Mouse (Mus musculus): ENCODE results near the gene Tmem42. TPM values are rescaled to one million over a fixed set of nuclear protein-coding genes. Genes with fewer than 3 reads are reported as not detected.

Gene Tmem42
- 2.2 and 3.2 TPM in 2 replicates for polyA plus RNA-seq (2011; ENCODE audit: insufficient read depth, insufficient read length, low read depth, missing spikeins)

DNA sequence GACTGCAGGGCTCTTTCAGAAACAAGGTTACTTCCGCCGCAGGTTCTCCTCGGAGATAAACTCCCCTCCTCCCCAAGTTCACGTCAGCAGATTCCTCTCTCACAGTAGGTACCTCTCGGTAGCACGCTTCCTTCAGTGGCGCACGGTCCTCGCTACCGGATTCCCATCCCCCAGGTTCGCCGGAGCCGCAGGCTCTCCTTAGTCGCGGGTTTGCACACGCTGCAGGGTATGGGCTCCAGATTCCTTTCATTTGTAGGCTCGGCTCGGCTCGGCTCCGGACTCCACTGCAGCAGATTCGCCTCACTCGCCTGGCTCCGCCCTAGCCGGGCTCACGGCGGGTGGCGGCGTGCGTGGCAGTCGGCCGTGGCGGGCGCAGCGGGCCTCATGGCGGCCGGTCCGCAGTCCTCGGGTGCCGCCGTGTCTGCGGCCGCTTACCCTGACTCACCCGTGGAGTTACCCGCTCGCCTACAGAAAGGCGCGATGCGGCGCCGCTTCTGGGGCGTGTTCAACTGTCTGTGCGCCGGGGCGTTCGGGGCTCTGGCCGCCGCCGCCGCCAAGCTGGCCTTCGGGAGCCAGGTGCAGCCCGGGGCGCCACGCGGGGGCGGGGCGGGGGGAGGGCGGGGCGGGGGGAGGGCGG, at the start of gene Tmem42:
Gene Tmem42 (plus strand): TSS at position 332 of the 637 bp plus-strand sequence.
- Histone ChIP-seq H3K9ac (ENCODE audit: low read depth, poor library complexity, severe bottlenecking) (peak within 1 kb of the TSS; percentile 62), H3K27me3 (ENCODE audit: control insufficient read depth, insufficient read depth, low read length, poor library complexity, severe bottlenecking) (no peaks in the 10 kb centered on the region), H3K27ac (ENCODE audit: insufficient read depth, low read length) (peak within 1 kb of the TSS; percentile 6), H3K4me1 (ENCODE audit: control insufficient read depth, insufficient read depth, low read length) (no peaks in the 10 kb centered on the region), H3K36me3 (ENCODE audit: control insufficient read depth, insufficient read depth, low read length, poor library complexity, severe bottlenecking) (peaks cover 8% of the 10 kb centered on the region), H3K9me3 (replicated peaks; ENCODE audit: control insufficient read depth, insufficient read depth, low read length, poor library complexity, severe bottlenecking) (no peaks in the 10 kb centered on the region), H3K4me3 (ENCODE audit: low read depth, low read length) (peak within 1 kb of the TSS; percentile 95)
- TF ChIP-seq EP300 (IDR thresholded peaks at IDR 0.05; ENCODE audit: insufficient read depth, low read depth, low read length) (no peak), POLR2A (IDR thresholded peaks at IDR 0.05; ENCODE audit: insufficient read depth, low read length) (no peak), CTCF (IDR thresholded peaks at IDR 0.05; ENCODE audit: low read depth, low read length) (no peak)

DNA sequence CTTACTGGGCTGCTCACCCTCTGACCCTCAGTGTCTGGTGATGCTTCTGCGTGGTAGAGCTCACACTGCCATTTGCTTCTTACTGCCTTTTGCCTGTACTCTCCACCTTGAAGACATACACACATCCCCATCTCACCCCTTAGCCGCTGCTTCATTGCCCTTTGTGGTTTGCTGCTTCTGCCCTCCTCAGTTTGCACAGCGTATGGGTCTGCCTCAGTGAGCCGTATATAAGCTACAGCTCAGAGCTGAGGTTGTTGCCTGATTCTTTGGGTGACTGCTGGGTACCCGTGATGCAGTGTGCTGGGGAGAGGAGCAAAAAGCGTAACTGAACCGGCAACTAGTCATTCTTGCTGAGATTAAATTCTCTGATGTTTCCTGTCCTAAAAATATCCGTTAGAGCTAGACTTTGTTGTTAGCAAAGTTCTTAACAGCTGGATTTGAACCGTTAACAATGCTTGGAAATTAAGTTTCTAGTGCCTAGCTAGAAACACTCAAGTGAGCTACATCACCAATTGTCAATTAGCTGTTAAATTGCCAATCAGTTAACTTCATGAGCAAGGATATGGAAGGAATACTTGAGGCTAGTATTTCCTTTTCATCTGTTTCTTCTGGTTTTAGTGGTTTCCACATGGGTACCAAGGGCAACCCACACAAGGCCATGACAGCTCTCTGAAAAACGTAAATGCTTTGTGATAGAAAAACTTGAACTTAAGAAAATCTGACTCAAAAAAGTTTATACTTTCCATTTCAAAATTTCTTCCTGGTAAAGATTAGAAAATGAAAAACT, 22.5 kb upstream of the Tmem42 start:
- Histone ChIP-seq H3K4me1 (ENCODE audit: control insufficient read depth, insufficient read depth, low read length) (no peaks in the 10 kb centered on the region), H3K27me3 (ENCODE audit: control insufficient read depth, insufficient read depth, low read length, poor library complexity, severe bottlenecking) (no peaks in the 10 kb centered on the region), H3K9ac (ENCODE audit: low read depth, poor library complexity, severe bottlenecking) (no peak overlapping the region), H3K4me3 (ENCODE audit: low read depth, low read length) (no peak overlapping the region), H3K9me3 (replicated peaks; ENCODE audit: control insufficient read depth, insufficient read depth, low read length, poor library complexity, severe bottlenecking) (no peaks in the 10 kb centered on the region), H3K36me3 (ENCODE audit: control insufficient read depth, insufficient read depth, low read length, poor library complexity, severe bottlenecking) (peaks cover 70% of the 10 kb centered on the region), H3K27ac (ENCODE audit: insufficient read depth, low read length) (no peak overlapping the region)
- no peak for TF ChIP-seq POLR2A (IDR thresholded peaks at IDR 0.05; ENCODE audit: insufficient read depth, low read length)
- TF ChIP-seq EP300 (IDR thresholded peaks at IDR 0.05; ENCODE audit: insufficient read depth, low read depth, low read length), result no peak

DNA sequence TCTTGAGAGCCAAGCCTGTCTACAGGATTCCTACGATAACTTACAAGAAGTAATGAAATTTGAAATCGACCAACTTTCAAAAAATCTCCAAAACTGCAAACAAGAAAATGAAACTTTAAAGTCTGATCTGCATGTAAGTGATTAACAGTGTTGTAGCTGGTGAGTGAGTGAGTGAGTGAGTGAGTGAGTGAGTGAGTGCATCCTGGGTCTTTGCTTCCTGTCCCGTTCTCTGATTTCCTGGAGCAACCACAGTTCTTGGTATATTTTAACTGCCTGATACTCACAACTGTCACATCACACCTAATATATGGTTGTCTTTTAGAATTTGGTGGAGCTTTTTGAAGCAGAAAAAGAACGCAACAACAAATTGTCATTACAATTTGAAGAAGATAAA, 21.9 kb upstream of the Tmem42 start:
- Histone ChIP-seq H3K4me1 (ENCODE audit: control insufficient read depth, insufficient read depth, low read length) (no peaks in the 10 kb centered on the region), H3K36me3 (ENCODE audit: control insufficient read depth, insufficient read depth, low read length, poor library complexity, severe bottlenecking) (peaks cover 73% of the 10 kb centered on the region)
- TF ChIP-seq CTCF (IDR thresholded peaks at IDR 0.05; ENCODE audit: low read depth, low read length) (no peak), POLR2A (IDR thresholded peaks at IDR 0.05; ENCODE audit: insufficient read depth, low read length) (no peak), EP300 (IDR thresholded peaks at IDR 0.05; ENCODE audit: insufficient read depth, low read depth, low read length) (no peak)

DNA sequence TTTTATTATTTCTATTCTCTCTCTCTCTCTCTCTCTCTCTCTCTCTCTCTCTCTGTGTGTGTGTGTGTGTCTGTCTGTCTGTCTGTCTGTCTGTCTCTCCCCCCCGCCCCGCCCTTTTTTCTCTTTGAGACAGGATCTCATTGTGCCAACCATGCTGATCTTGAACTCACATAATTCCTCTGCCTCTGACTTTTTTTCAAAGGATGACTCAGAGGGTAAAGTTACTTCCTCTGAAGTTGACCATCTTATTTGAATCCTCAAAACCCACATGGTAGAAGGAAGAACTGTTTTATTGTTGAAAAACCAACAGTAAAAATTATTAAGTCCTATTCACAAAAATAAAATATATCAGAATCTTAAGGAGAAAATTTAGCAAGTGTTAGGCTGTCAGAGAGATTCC, 16.4 kb upstream of the Tmem42 start:
- H3K27ac ChIP-seq (ENCODE audit: insufficient read depth, low read length), result no peak overlapping the region
- peaks cover 74% of the 10 kb centered on the region for H3K36me3 ChIP-seq (ENCODE audit: control insufficient read depth, insufficient read depth, low read length, poor library complexity, severe bottlenecking)
- H3K4me3 ChIP-seq (ENCODE audit: low read depth, low read length), result no peak overlapping the region
- no peaks in the 10 kb centered on the region for H3K9me3 ChIP-seq (replicated peaks; ENCODE audit: control insufficient read depth, insufficient read depth, low read length, poor library complexity, severe bottlenecking)
- H3K4me1 ChIP-seq (ENCODE audit: control insufficient read depth, insufficient read depth, low read length), result no peaks in the 10 kb centered on the region
- TF ChIP-seq POLR2A (IDR thresholded peaks at IDR 0.05; ENCODE audit: insufficient read depth, low read length) (no peak), EP300 (IDR thresholded peaks at IDR 0.05; ENCODE audit: insufficient read depth, low read depth, low read length) (no peak), CTCF (IDR thresholded peaks at IDR 0.05; ENCODE audit: low read depth, low read length) (no peak)
- H3K9ac ChIP-seq (ENCODE audit: low read depth, poor library complexity, severe bottlenecking), result no peak overlapping the region
- H3K27me3 ChIP-seq (ENCODE audit: control insufficient read depth, insufficient read depth, low read length, poor library complexity, severe bottlenecking), result no peaks in the 10 kb centered on the region

More for the DNA sequence above, 21.9 kb upstream of the Tmem42 start:
- no peak overlapping the region for H3K4me3 ChIP-seq (ENCODE audit: low read depth, low read length)
- H3K27me3 ChIP-seq (ENCODE audit: control insufficient read depth, insufficient read depth, low read length, poor library complexity, severe bottlenecking), result no peaks in the 10 kb centered on the region
- no peaks in the 10 kb centered on the region for H3K9me3 ChIP-seq (replicated peaks; ENCODE audit: control insufficient read depth, insufficient read depth, low read length, poor library complexity, severe bottlenecking)
- H3K27ac ChIP-seq (ENCODE audit: insufficient read depth, low read length), result no peak overlapping the region
- H3K9ac ChIP-seq (ENCODE audit: low read depth, poor library complexity, severe bottlenecking), result no peak overlapping the region

DNA sequence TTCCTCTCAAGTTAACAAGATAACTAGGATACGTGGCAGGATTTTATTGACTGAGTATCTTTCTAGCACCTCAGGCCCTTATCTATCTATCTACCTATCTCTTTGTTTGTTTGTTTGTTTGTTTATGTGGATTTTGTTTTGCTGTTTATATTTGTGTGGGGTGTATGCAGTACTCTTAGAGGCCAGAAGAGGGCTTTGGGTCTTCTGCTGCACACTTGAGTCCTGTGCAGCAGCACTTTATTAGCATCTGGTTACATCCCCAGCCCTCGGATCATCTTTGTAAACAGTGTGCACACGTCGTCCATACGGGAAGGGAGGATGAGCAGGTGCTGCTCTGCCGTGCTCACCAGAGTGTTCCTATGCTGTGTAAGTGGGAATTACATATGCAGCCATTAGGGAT, 15.1 kb upstream of the Tmem42 start:
- Histone ChIP-seq H3K9ac (ENCODE audit: low read depth, poor library complexity, severe bottlenecking) (no peak overlapping the region), H3K9me3 (replicated peaks; ENCODE audit: control insufficient read depth, insufficient read depth, low read length, poor library complexity, severe bottlenecking) (no peaks in the 10 kb centered on the region), H3K27ac (ENCODE audit: insufficient read depth, low read length) (no peak overlapping the region), H3K27me3 (ENCODE audit: control insufficient read depth, insufficient read depth, low read length, poor library complexity, severe bottlenecking) (no peaks in the 10 kb centered on the region), H3K4me3 (ENCODE audit: low read depth, low read length) (no peak overlapping the region), H3K36me3 (ENCODE audit: control insufficient read depth, insufficient read depth, low read length, poor library complexity, severe bottlenecking) (peaks cover 74% of the 10 kb centered on the region), H3K4me1 (ENCODE audit: control insufficient read depth, insufficient read depth, low read length) (no peaks in the 10 kb centered on the region)
- TF ChIP-seq EP300 (IDR thresholded peaks at IDR 0.05; ENCODE audit: insufficient read depth, low read depth, low read length) (no peak), CTCF (IDR thresholded peaks at IDR 0.05; ENCODE audit: low read depth, low read length) (no peak), POLR2A (IDR thresholded peaks at IDR 0.05; ENCODE audit: insufficient read depth, low read length) (no peak)

All from ES-Bruce4 (cell line).